Mouse (Mus musculus) hindbrain, embryonic 15.5 days (tissue): ENCODE measurements around the gene Wdfy2. TPM values are rescaled to one million over a fixed set of nuclear protein-coding genes. Genes with fewer than 3 reads are reported as not detected.
A peak's percentile ranks its signal among the peaks of the same experiment; 100 is the strongest.

Experiments
- ATAC-seq: fragments of 200-750 bp; cut with Nextera tagmentation; 2 replicates; pipeline ENCODE4 v1.8.0; 2017; ENCODE audit warnings: low read depth, moderate number of reproducible peaks, moderate TSS enrichment; ENCODE audit not compliant: low FRiP score
- H3K27ac ChIP-seq: fragments of 300-500 bp; sonication (generic); replicated peaks from 2 replicates; pipeline ENCODE4 v1.5.1; 2015; ENCODE audit warnings: mild to moderate bottlenecking, inconsistent platforms
- H3K27me3 ChIP-seq: fragments of 300-500 bp; sonication (generic); 2 replicates; pipeline ENCODE4 v1.6.1; 2015; ENCODE audit warnings: control low read depth, inconsistent platforms
- H3K36me3 ChIP-seq: fragments of 300-500 bp; sonication (generic); 2 replicates; pipeline ENCODE4 v1.6.1; 2015; ENCODE audit warnings: control low read depth, inconsistent platforms
- H3K4me1 ChIP-seq: fragments of 300-500 bp; sonication (generic); replicated peaks from 2 replicates; pipeline ENCODE4 v1.6.1; 2015; ENCODE audit warnings: control low read depth, inconsistent platforms
- H3K4me2 ChIP-seq: fragments of 300-500 bp; sonication (generic); 2 replicates; pipeline ENCODE4 v1.6.1; 2015; ENCODE audit warnings: moderate library complexity, mild to moderate bottlenecking, inconsistent platforms
- H3K4me3 ChIP-seq: fragments of 300-500 bp; sonication (generic); 2 replicates; pipeline ENCODE4 v1.5.1; 2015; ENCODE audit warnings: mild to moderate bottlenecking, inconsistent platforms
- H3K9ac ChIP-seq: fragments of 300-500 bp; sonication (generic); 2 replicates; pipeline ENCODE4 v1.6.1; 2015; ENCODE audit warnings: inconsistent platforms
- H3K9me3 ChIP-seq: fragments of 300-500 bp; sonication (generic); 2 replicates; pipeline ENCODE4 v1.6.1; 2016; ENCODE audit warnings: control low read depth, inconsistent platforms
- WGBS: fragments of 180-500 bp; shearing (Covaris S2); methylation state at CpG from one replicate; pipeline ENCODE4 v1.1.7; 2015; 5-methylcytosine and 5-hydroxymethylcytosine counted together
- polyA plus RNA-seq: library from polyadenylated mRNA; unstranded; fragments of >200 nt; fragmentation: Nextera tagmentation; extraction: Ambion mirVana; gene quantifications from 2 replicates; pipeline ENCODE4 v1.2.1, GENCODE M21; 2015

The Wdfy2 gene
- polyA plus RNA-seq: 7.6 and 8.1 TPM in 2 replicates

GRCm38 (mm10) chr14:62837641-62838252 lies at the start of gene Wdfy2:
Wdfy2 (plus strand) TSS chr14:62837678.
- WGBS: under 1% methylated on average over 47 of the region's 49 CpGs
- peak within 1 kb of the TSS; percentile 68 for H3K4me2 ChIP-seq
- peak within 1 kb of the TSS; percentile 82 for H3K4me3 ChIP-seq
- peak; percentile 46 for ATAC-seq
- H3K36me3 ChIP-seq: peaks cover 3% of the 10 kb centered on the region; the same call in 1 of the 2 replicates
- H3K4me1 ChIP-seq: peaks cover 22% of the 10 kb centered on the region
- H3K9ac ChIP-seq: peak within 1 kb of the TSS; percentile 82
- no peaks in the 10 kb centered on the region for H3K9me3 ChIP-seq
- peak within 1 kb of the TSS; percentile 87 for H3K27ac ChIP-seq
- no peaks in the 10 kb centered on the region for H3K27me3 ChIP-seq

DNA sequence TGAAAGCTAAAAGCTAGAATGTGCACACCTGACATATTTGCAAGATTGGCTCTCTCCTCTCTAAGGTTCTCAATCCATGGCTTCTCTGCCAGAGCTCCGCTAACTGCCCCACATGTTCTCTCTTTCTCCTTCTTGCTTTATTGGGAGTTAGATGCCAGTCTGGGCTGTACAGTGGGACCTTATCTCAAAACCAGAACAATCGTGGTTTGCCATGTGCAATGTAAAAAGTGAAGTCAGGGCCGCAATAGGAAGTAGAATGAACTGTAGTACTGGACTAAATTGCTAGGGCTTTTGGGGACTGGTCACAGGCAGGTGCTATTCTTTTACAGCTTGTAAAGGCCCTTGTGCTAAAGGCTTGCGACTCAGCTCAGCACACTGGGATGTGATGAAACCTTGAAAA lies 48.2 kb upstream of the Wdfy2 start:
- H3K27me3 ChIP-seq: no peaks in the 10 kb centered on the region
- no peak overlapping the region for H3K4me2 ChIP-seq
- H3K27ac ChIP-seq: no peak overlapping the region
- H3K9ac ChIP-seq: no peak overlapping the region
- no peaks in the 10 kb centered on the region for H3K4me1 ChIP-seq
- no peaks in the 10 kb centered on the region for H3K36me3 ChIP-seq
- H3K9me3 ChIP-seq: no peaks in the 10 kb centered on the region
- H3K4me3 ChIP-seq: no peak overlapping the region
- no peak for ATAC-seq
- 66% methylated on average over 4 of the region's 4 CpGs for WGBS

DNA sequence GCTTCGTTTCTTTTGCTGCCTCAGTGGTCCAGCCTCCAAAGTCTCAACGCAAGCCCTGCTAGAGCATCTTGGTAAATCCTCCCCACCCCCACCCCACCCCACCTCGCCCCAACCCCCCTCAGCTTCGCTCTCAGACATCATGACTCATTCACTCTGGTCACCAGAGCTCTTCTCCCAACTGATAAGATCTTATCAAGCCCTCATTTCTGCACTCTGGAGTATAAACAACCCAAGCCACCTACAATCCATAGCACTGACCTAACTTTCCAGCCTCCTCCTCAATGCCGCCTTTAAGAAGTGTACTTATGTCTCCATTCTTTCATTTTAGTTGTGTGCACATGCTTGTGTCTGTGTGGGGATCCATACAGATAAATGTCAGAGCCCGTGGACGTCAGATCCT lies 41.8 kb upstream of the Wdfy2 start:
- no peaks in the 10 kb centered on the region for H3K4me1 ChIP-seq
- no peak overlapping the region for H3K4me2 ChIP-seq
- no peak overlapping the region for H3K4me3 ChIP-seq
- no peak overlapping the region for H3K27ac ChIP-seq
- no peaks in the 10 kb centered on the region for H3K36me3 ChIP-seq
- H3K9ac ChIP-seq: no peak overlapping the region
- WGBS: 90% methylated on average over 7 of the region's 7 CpGs
- no peaks in the 10 kb centered on the region for H3K9me3 ChIP-seq
- no peaks in the 10 kb centered on the region for H3K27me3 ChIP-seq
- no peak for ATAC-seq

GRCm38 (mm10) chr14:62798608-62799101 lies 38.8 kb upstream of the Wdfy2 start:
- Histone ChIP-seq H3K4me1 (no peaks in the 10 kb centered on the region), H3K27ac (no peak overlapping the region), H3K9me3 (no peaks in the 10 kb centered on the region), H3K4me2 (no peak overlapping the region), H3K4me3 (no peak overlapping the region), H3K36me3 (no peaks in the 10 kb centered on the region), H3K27me3 (no peaks in the 10 kb centered on the region), H3K9ac (no peak overlapping the region)
- 8% methylated on average over 4 of the region's 4 CpGs for whole genome bisulfite sequencing
- no peak for ATAC-seq

DNA sequence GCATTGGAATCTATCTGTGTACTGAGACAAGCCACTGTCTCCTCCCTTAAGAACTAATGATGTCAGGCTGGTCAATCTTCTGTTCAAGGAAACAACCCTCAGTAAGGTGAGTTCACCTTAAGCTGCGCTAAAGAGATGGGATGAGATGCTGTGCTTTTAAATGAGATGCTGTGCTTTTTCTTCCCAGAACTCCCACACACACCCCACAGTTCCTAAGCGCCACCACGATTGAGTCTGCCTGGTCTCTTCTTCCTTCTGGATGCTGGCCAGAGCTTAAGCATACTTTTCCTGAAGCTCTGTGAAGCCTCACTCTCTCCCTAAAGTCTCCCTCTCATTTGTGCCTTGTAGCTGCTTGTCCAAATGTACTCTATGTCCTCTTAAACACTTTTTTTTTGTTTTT lies 36.7 kb upstream of the Wdfy2 start:
- no peaks in the 10 kb centered on the region for H3K36me3 ChIP-seq
- H3K9me3 ChIP-seq: no peaks in the 10 kb centered on the region
- no peaks in the 10 kb centered on the region for H3K27me3 ChIP-seq
- 81% methylated on average over 3 of the region's 3 CpGs for WGBS
- no peak overlapping the region for H3K4me3 ChIP-seq
- ATAC-seq: no peak
- no peak overlapping the region for H3K9ac ChIP-seq
- H3K4me2 ChIP-seq: no peak overlapping the region
- no peaks in the 10 kb centered on the region for H3K4me1 ChIP-seq
- H3K27ac ChIP-seq: no peak overlapping the region

GRCm38 (mm10) chr14:62803204-62803603 lies 34.3 kb upstream of the Wdfy2 start:
- Histone ChIP-seq H3K4me2 (no peak overlapping the region), H3K27me3 (no peaks in the 10 kb centered on the region), H3K9ac (no peak overlapping the region), H3K4me1 (no peaks in the 10 kb centered on the region), H3K4me3 (no peak overlapping the region), H3K36me3 (no peaks in the 10 kb centered on the region), H3K9me3 (no peaks in the 10 kb centered on the region), H3K27ac (no peak overlapping the region)
- WGBS: 68% methylated on average over 5 of the region's 5 CpGs
- ATAC-seq: no peak

DNA sequence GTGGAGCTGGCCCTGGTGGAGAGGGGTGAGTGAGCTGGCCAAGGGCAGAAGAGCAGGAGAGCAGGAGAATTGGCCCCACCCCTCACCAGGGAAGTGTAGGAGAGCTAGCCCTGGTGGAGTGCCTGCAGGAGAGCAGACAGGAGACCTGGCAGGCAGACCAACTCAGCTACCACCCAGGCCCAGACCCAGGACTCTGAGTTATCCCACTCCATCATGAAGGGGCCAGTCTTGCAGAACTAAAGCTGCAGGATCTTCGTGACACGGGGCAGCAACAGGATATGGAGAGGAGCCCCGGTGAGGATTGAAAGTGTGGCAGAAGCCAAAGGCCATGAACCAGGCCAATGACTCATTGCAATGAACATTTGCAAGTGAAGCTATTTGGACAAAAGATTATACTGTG lies 30.6 kb upstream of the Wdfy2 start:
- WGBS: 82% methylated on average over 3 of the region's 3 CpGs

DNA sequence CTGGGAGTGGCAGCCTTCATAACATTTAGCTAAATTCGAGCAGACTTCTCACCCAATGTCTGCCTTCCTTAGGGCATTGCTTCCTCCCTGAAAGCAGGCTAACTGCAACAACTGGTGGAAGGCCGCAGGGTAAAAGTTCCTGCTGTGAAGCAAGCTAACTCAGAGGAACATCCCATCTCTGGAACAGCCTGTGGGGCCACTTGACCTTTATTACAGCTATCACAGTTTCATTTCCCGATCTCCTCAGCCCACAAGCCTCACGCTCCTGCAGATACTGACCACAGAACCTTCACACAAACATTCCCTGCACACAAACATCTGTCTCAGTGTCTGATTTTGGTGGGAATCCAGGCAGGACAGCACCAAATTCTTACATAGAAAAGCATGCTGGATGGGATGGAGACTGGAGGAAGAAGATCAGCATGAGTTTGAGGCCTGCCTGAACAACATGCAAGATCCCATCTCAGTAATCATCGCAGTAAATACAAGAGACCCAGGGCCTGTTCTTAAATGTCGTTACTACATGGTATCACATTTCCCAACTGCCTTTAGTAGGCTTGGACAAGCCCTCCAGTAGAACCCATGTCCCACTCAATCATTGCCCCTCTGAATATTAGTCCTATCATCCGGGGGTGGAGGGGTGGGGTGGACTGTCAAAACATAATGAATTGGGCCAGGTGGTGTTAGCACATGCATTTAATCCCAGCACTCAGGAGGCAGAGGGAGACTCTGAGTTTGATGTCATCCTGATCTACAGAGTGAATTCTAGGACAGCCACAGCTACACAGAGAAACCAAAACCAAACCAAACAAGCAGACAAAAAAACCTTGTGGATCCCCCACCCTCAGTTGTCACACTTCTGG lies 28.6 kb upstream of the Wdfy2 start:
- no peak overlapping the region for H3K9ac ChIP-seq
- no peaks in the 10 kb centered on the region for H3K9me3 ChIP-seq
- 73% methylated on average over 7 of the region's 7 CpGs for WGBS
- H3K4me3 ChIP-seq: no peak overlapping the region
- H3K27me3 ChIP-seq: no peaks in the 10 kb centered on the region
- H3K4me2 ChIP-seq: no peak overlapping the region
- H3K36me3 ChIP-seq: no peaks in the 10 kb centered on the region
- ATAC-seq: no peak
- H3K4me1 ChIP-seq: no peaks in the 10 kb centered on the region
- no peak overlapping the region for H3K27ac ChIP-seq

More for the DNA sequence above, 30.6 kb upstream of the Wdfy2 start:
- H3K27me3 ChIP-seq: no peaks in the 10 kb centered on the region
- H3K4me3 ChIP-seq: no peak overlapping the region
- ATAC-seq: no peak
- H3K4me1 ChIP-seq: no peaks in the 10 kb centered on the region
- no peaks in the 10 kb centered on the region for H3K9me3 ChIP-seq
- no peaks in the 10 kb centered on the region for H3K36me3 ChIP-seq
- H3K4me2 ChIP-seq: no peak overlapping the region
- no peak overlapping the region for H3K9ac ChIP-seq
- H3K27ac ChIP-seq: no peak overlapping the region

- H3K4me1 ChIP-seq: no peaks in the 10 kb centered on the region
- H3K27me3 ChIP-seq: no peaks in the 10 kb centered on the region
- 72% methylated on average over 5 of the region's 5 CpGs for WGBS
- H3K4me2 ChIP-seq: no peak overlapping the region
- no peak overlapping the region for H3K4me3 ChIP-seq
- no peaks in the 10 kb centered on the region for H3K36me3 ChIP-seq
- no peak for ATAC-seq
- H3K9ac ChIP-seq: no peak overlapping the region
- H3K27ac ChIP-seq: no peak overlapping the region
- no peaks in the 10 kb centered on the region for H3K9me3 ChIP-seq
These were observed 24.7 kb upstream of the Wdfy2 start for GRCm38 (mm10) chr14:62812765-62813164.

GRCm38 (mm10) chr14:62814567-62814966 lies 22.9 kb upstream of the Wdfy2 start:
- Histone ChIP-seq H3K27ac (no peak overlapping the region), H3K4me1 (no peaks in the 10 kb centered on the region), H3K9ac (no peak overlapping the region), H3K4me3 (no peak overlapping the region), H3K4me2 (no peak overlapping the region), H3K36me3 (no peaks in the 10 kb centered on the region), H3K9me3 (no peaks in the 10 kb centered on the region), H3K27me3 (no peaks in the 10 kb centered on the region)
- 74% methylated on average over 6 of the region's 6 CpGs for WGBS
- ATAC-seq: no peak

DNA sequence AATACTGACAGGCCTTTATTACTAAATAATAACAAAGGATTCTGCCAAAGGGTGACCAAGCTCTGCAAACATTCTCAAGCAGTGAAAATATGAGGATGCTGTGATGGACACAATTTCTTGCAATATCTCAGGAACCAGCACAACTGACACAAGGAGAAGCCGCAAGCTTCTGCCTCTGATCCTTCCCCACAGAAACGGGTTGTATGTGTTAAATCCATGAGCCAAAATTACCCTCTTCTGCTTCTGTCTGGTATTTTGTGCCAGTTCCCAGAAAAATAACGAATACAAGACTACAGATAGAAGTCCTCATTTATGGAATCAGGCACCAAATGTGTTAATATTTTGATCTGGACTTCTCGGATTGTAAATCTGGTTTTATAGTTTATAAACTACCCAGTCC lies 20.7 kb upstream of the Wdfy2 start:
- Histone ChIP-seq H3K36me3 (no peaks in the 10 kb centered on the region), H3K4me2 (no peak overlapping the region), H3K9me3 (no peaks in the 10 kb centered on the region), H3K4me1 (no peaks in the 10 kb centered on the region), H3K4me3 (no peak overlapping the region), H3K27me3 (no peaks in the 10 kb centered on the region), H3K27ac (no peak overlapping the region), H3K9ac (no peak overlapping the region)
- 80% methylated on average over 4 of the region's 4 CpGs for WGBS
- ATAC-seq: no peak

DNA sequence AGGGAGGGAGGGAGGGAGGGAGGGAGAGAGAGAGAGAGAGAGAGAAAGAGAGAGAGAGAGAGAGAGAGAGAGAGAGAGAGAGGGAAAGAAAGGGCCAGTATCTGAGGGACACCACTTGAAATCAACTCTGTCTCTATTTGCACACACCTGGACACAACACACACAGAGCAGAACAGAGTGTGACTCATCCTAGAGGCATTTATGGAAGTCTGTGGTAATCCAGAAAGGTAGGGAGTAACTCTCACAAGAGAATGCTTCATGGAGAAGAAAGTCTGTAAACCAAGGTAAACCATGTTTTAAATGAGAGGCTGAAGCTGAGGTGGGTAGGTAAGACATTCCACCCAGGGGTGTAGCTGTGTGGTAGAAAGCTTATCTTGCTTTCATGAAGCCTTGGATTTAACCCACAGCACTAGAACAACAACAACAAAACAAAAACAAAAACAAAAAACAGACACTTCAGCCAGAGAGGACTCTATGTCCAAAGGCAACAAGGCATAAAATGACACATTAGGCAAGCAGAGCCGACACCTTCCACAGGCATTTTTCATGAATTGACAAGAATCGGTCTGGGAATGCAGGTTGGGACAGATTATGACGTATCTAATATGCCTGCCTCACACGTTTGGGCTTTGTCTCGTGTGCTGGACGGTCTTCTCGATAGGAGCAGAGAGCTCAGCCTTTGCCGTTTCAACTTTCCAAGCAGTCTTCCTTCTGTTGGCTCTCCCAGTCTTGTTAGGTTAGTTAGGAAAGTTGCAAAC lies 11.7 kb upstream of the Wdfy2 start:
- Histone ChIP-seq H3K36me3 (no peaks in the 10 kb centered on the region), H3K9me3 (no peaks in the 10 kb centered on the region), H3K27ac (no peak overlapping the region), H3K9ac (no peak overlapping the region), H3K27me3 (no peaks in the 10 kb centered on the region), H3K4me3 (no peak overlapping the region), H3K4me2 (no peak overlapping the region), H3K4me1 (no peaks in the 10 kb centered on the region)
- ATAC-seq: no peak
- WGBS: 89% methylated on average over 8 of the region's 8 CpGs
